Mouse (Mus musculus): Measurements from ENCODE around the gene Rrm2.

Rrm2 gene

DNA sequence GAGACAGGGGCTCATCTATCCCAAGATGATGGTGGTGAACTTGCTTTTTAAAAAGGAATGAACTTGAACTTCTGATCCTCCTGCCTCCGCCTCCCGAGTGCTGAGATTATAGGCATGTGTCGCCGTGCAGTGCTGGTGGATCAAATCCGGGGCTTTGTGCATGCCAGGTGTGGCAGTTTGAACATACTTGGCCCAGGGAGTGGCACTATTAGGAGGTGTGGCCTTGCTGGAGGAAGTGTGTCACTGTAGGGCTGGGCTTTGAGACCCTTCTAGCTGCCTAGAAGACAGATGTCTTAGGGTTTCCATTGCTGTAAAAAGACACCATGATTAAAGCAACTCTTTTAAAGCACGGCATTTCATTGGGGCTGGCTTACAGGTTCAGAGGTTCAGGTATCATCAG lies 42.5 kb downstream of the Rrm2 start:
- ATAC-seq (ENCODE audit: low TSS enrichment), result no peak

DNA sequence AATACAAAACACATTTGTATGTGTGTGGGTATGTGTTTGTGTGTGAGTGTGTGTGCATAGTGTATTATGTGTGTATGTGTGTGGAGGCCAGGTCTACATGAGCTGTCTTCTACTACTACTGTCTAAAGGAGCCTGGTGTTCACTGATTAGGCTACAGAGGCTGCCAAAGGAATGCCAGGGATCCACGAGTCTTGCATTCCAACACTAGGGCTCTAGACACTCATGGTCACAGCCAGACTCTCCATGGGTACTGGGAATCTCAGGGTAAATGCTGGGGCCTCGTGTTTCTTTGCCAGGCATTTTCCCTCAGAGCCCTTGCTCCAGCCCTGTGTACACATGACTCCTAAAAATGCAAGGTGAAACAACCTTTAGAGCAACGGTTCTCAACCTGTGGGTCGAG lies 45.6 kb downstream of the Rrm2 start:
- ATAC-seq (ENCODE audit: low TSS enrichment), result no peak

DNA sequence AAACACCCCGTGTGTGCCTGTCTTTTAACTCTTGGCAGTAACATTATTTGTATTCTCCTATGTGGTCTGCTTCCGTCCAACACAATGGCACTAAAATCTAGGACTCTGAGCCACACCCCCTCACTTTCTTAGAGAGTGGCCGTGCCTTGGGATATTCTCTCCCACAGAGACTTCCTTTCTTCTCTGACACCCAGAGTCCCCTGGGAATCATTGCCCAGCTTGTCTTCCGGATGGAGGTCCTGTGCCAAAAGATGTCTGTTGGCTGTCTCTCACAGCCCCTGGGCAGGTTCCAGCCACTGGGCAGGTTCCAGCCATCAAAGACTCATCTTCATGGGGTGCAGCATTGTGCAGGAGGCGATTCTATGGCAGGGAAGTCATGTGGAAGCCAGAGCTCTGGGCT lies 46.7 kb downstream of the Rrm2 start:
- ATAC-seq (ENCODE audit: low TSS enrichment), result no peak

DNA sequence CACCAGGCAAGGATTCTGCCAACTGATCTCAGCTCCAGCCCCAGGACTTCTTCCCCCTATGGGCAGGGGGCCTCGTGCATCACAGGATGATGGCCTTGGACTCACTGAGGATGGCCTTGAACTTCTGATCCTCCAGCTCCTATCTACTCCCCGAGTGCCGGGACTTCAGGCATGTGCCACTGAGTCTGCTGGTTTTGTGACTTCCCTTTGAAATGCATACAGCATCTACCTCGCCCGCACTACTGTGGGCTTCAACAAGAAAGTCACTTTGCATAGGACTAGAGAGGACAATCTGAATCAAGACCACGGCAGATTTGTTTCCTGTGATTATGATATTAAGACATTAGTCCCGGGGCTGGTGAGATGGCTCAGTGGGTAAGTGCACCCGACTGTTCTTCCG lies 47.4 kb downstream of the Rrm2 start:
- no peak for ATAC-seq (ENCODE audit: low TSS enrichment)

DNA sequence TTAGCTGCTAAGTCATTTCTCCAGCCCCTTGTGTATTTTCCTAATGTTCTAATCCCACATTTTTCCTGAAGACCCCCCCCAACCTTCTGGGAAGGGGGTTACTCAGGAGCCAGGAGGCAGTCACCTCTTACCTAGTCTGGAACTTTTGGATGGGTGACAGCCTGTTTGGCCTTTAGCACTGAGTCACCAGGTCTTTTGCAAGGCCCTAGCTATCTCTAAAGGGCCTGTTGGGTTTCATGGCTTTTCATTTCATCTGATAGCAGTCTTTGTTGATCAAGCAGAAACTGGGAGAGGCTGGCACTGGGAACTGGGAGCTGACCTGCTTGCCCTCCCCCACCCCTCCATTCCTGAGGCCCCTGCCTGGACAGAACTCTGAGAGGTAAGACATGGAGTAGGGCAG lies 49.3 kb downstream of the Rrm2 start:
- no peak for ATAC-seq (ENCODE audit: low TSS enrichment)

DNA sequence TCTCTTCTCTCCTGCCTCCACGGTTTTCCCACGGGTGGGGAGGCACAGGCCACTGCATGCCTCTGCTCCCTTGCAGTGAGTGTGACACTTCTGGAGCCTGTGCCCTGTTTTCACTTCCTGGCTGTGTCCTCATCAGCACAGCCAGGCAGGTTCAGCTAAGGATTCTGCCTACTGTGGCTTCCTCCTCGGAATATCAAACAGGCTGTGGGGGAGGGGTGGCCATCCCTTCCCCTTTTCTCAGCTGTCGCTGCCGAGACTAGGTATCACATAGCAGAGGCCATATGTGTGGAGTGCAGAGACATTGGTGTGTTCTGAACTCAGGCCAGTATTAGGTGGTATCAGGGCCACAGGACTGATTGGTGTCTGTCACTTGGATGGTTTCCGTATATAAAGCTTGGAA lies 50.3 kb downstream of the Rrm2 start:
- ATAC-seq (ENCODE audit: low TSS enrichment), result peak; percentile 78; the same call in 1 of the 2 replicates

DNA sequence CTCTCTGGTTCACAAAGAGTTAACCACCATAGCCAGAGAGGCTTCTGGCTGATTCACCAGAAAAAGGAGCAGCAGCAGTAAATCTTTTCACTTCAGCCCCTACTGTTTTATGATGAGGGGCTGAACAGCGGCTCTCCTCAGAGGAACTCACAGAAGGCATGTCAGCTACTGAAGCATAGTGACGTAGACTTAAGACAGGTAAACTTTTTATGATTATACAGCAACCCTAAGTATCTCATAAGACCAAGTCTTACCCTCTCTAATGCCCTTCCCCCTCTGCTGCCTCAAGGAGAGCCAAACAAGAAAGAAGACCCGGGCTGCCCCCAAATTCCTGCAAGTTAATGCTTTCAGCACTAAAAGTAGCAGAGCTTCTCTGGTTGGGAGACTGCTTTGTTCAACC lies 54.2 kb downstream of the Rrm2 start:
- ATAC-seq (ENCODE audit: low TSS enrichment), result no peak

Measured in frontal cortex, adult (tissue).